Mouse (Mus musculus) cortical plate, adult 2 months (tissue): ENCODE measurements around the gene Borcs6. TPM values are rescaled to one million over a fixed set of nuclear protein-coding genes. Genes with fewer than 3 reads are reported as not detected.

ENCODE experiments used
- H3K27ac ChIP-seq: fragments of 200-500 bp; 2 replicates; pipeline ENCODE4 v1.5.1; 2012; ENCODE audit warnings: low read length, control low read depth, inconsistent platforms; ENCODE audit not compliant: insufficient read depth
- H3K4me1 ChIP-seq: fragments of 200-500 bp; 2 replicates; pipeline ENCODE4 v1.6.1; 2011; ENCODE audit warnings: low read length; ENCODE audit not compliant: control insufficient read depth, insufficient read depth
- H3K4me3 ChIP-seq: fragments of 200-500 bp; 2 replicates; pipeline ENCODE4 v1.5.1; 2011; ENCODE audit warnings: mild to moderate bottlenecking, low read length, control low read depth; ENCODE audit not compliant: insufficient read depth
- CTCF ChIP-seq: fragments of 200-500 bp; IDR thresholded peaks from 2 replicates; pipeline ENCODE4 v1.5.1; 2011; ENCODE audit warnings: mild to moderate bottlenecking, control low read depth, low read length; ENCODE audit not compliant: insufficient read depth; ENCODE audit errors: extremely low read depth
- POLR2A ChIP-seq: fragments of 200-500 bp; IDR thresholded peaks from 2 replicates; pipeline ENCODE4 v1.6.1; 2011; ENCODE audit warnings: mild to moderate bottlenecking, low read length, control low read depth; ENCODE audit not compliant: insufficient read depth; ENCODE audit errors: extremely low read depth
- polyA plus RNA-seq: library from polyadenylated mRNA; depleted of rRNA; stranded (reverse); fragments of >200 nt; gene quantifications from 2 replicates; pipeline ENCODE4 v1.2.3, GENCODE M21; 2012

Gene Borcs6
- polyA plus RNA-seq, 1 experiment: 32.5 TPM

GRCm38 (mm10) chr11:69033552-69033951, 26.0 kb upstream of the Borcs6 start:
- Histone ChIP-seq H3K27ac (no peak overlapping the region), H3K4me3 (no peak overlapping the region), H3K4me1 (0 out of 2 replicates have a peak, but pooled peaks cover 1% of the 10 kb centered on the region)
- TF ChIP-seq CTCF: no peak
- TF ChIP-seq POLR2A: no peak

GRCm38 (mm10) chr11:69034585-69034984, 24.9 kb upstream of the Borcs6 start:
- H3K4me1 ChIP-seq: 0 out of 2 replicates have a peak, but pooled peaks cover 1% of the 10 kb centered on the region
- no peak for TF ChIP-seq CTCF
- TF ChIP-seq POLR2A: no peak
- H3K27ac ChIP-seq: no peak overlapping the region
- H3K4me3 ChIP-seq: no peak overlapping the region

GRCm38 (mm10) chr11:69035411-69035810, 24.1 kb upstream of the Borcs6 start:
- TF ChIP-seq CTCF: no peak
- no peak for TF ChIP-seq POLR2A
- Histone ChIP-seq H3K4me3 (no peak overlapping the region), H3K27ac (peak overlapping the region; percentile 14), H3K4me1 (0 out of 2 replicates have a peak, but pooled peaks cover 1% of the 10 kb centered on the region)

GRCm38 (mm10) chr11:69035849-69036248, 23.7 kb upstream of the Borcs6 start:
- TF ChIP-seq CTCF (peak; percentile 75), POLR2A (peak; percentile 58; the same call in 1 of the 2 replicates)
- H3K27ac ChIP-seq: peak overlapping the region; percentile 14
- H3K4me1 ChIP-seq: 0 out of 2 replicates have a peak, but pooled peaks cover 1% of the 10 kb centered on the region
- H3K4me3 ChIP-seq: no peak overlapping the region; the same call in 1 of the 2 replicates

GRCm38 (mm10) chr11:69036486-69037230, 22.9 kb upstream of the Borcs6 start:
- H3K4me1 ChIP-seq: 0 out of 2 replicates have a peak, but pooled peaks cover 1% of the 10 kb centered on the region
- TF ChIP-seq CTCF (no peak), POLR2A (0 out of 2 replicates have a peak, but pooled peaks have one; percentile 23)
- peak overlapping the region; percentile 20; the same call in 1 of the 2 replicates for H3K27ac ChIP-seq
- H3K4me3 ChIP-seq: peak overlapping the region; percentile 73

GRCm38 (mm10) chr11:69037231-69038061, 22.1 kb upstream of the Borcs6 start:
- TF ChIP-seq CTCF: no peak
- no peak for TF ChIP-seq POLR2A
- Histone ChIP-seq H3K4me3 (peak overlapping the region; percentile 73), H3K27ac (peak overlapping the region; percentile 20; the same call in 1 of the 2 replicates), H3K4me1 (0 out of 2 replicates have a peak, but pooled peaks cover 1% of the 10 kb centered on the region)

GRCm38 (mm10) chr11:69038173-69038572, 21.3 kb upstream of the Borcs6 start:
- TF ChIP-seq POLR2A: no peak
- TF ChIP-seq CTCF: no peak
- Histone ChIP-seq H3K4me3 (no peak overlapping the region), H3K4me1 (0 out of 2 replicates have a peak, but pooled peaks cover 1% of the 10 kb centered on the region), H3K27ac (no peak overlapping the region)

GRCm38 (mm10) chr11:69045531-69046394, 13.8 kb upstream of the Borcs6 start, which contains the start of gene Aurkb:
Aurkb (plus strand) TSS chr11:69045647.
- no peak within 1 kb of the TSS for H3K27ac ChIP-seq
- H3K4me3 ChIP-seq: peak within 1 kb of the TSS; percentile 47
- TF ChIP-seq CTCF (no peak), POLR2A (no peak)
- no peaks in the 10 kb centered on the region for H3K4me1 ChIP-seq
